Mouse (Mus musculus) forebrain, embryonic 11.5 days (tissue): ENCODE data around the gene Purb. TPM values are rescaled to one million over a fixed set of nuclear protein-coding genes. Genes with fewer than 3 reads are reported as not detected.
A peak's percentile ranks its signal among the peaks of the same experiment; 100 is the strongest.
"Not testable (repeated sequence)": the region's sequence is repeated elsewhere in the genome, so short reads cannot be mapped to it uniquely, and the experiment has no call there.

Experiments
- ATAC-seq: fragments of 200-750 bp; cut with Nextera tagmentation; replicated peaks from 2 replicates; pipeline ENCODE4 v1.8.0; 2017; ENCODE audit warnings: moderate TSS enrichment; ENCODE audit not compliant: low FRiP score
- DNase-seq: peaks from one replicate; pipeline ENCODE4 v3.0.0-alpha.2; 2017; ENCODE audit warnings: low spot score
- H3K27ac ChIP-seq: fragments of 300-500 bp; sonication (generic); 2 replicates; pipeline ENCODE4 v1.5.1; 2014; ENCODE audit warnings: low read depth, low read length
- H3K27me3 ChIP-seq: fragments of 300-500 bp; sonication (generic); 2 replicates; pipeline ENCODE4 v1.6.1; 2014; ENCODE audit warnings: mild to moderate bottlenecking, low read length, mixed read lengths; ENCODE audit not compliant: control insufficient read depth, insufficient read depth
- H3K36me3 ChIP-seq: fragments of 300-500 bp; sonication (generic); 2 replicates; pipeline ENCODE4 v1.6.1; 2014; ENCODE audit warnings: mild to moderate bottlenecking, low read length, moderate library complexity, mixed read lengths; ENCODE audit not compliant: control insufficient read depth, insufficient read depth
- H3K4me1 ChIP-seq: fragments of 300-500 bp; sonication (generic); replicated peaks from 2 replicates; pipeline ENCODE4 v1.6.1; 2014; ENCODE audit warnings: low read length, mixed read lengths; ENCODE audit not compliant: control insufficient read depth, insufficient read depth
- H3K4me2 ChIP-seq: fragments of 300-500 bp; sonication (generic); 2 replicates; pipeline ENCODE4 v1.6.1; 2014; ENCODE audit warnings: low read depth, mild to moderate bottlenecking, low read length, moderate library complexity, mixed read lengths; ENCODE audit not compliant: severe bottlenecking
- H3K4me3 ChIP-seq: fragments of 300-500 bp; sonication (generic); 2 replicates; pipeline ENCODE4 v1.5.1; 2014; ENCODE audit warnings: low read depth, low read length
- H3K9ac ChIP-seq: fragments of 300-500 bp; sonication (generic); 2 replicates; pipeline ENCODE4 v1.6.1; 2014; ENCODE audit warnings: low read length
- H3K9me3 ChIP-seq: fragments of 300-500 bp; sonication (generic); 2 replicates; pipeline ENCODE4 v1.6.1; 2016; ENCODE audit warnings: low read length, mixed read lengths; ENCODE audit not compliant: control insufficient read depth
- WGBS: fragments of 180-500 bp; shearing (Covaris S2); extraction: QIAGEN DNeasy Blood & Tissue Kit; methylation state at CpG from one replicate; pipeline ENCODE4 v1.1.7; 2014; 5-methylcytosine and 5-hydroxymethylcytosine counted together
- microRNA-seq: library from miRNA; unstranded; fragments of <30 nt; microRNA quantifications from one replicate; pipeline ENCODE4, GENCODE M21; 2016; ENCODE audit not compliant: insufficient number of aligned reads
- polyA plus RNA-seq: library from polyadenylated mRNA; unstranded; fragments of >200 nt; fragmentation: Nextera tagmentation; extraction: Ambion mirVana; gene quantifications from 2 replicates; pipeline ENCODE4 v1.2.1, GENCODE M21; 2014

The Purb gene
- polyA plus RNA-seq, 1 experiment from 2014 or later = 15.0 TPM

- peaks cover 10% of the 10 kb centered on the region; the same call in 1 of the 2 replicates for H3K36me3 ChIP-seq
- DNase-seq (no peak), ATAC-seq (no peak)
- H3K27me3 ChIP-seq = no peaks in the 10 kb centered on the region
- no peak overlapping the region for H3K27ac ChIP-seq
- no peak overlapping the region for H3K4me3 ChIP-seq
- H3K9ac ChIP-seq = no peak overlapping the region
- H3K4me1 ChIP-seq = no peaks in the 10 kb centered on the region
- H3K9me3 ChIP-seq = no peaks in the 10 kb centered on the region
- H3K4me2 ChIP-seq = no peak overlapping the region
- 80% methylated on average over 2 of the region's 2 CpGs for WGBS
These were observed 54.9 kb downstream of the Purb start for GRCm38 (mm10) chr11:6420722-6421350.

- Histone ChIP-seq H3K4me1 (no peaks in the 10 kb centered on the region), H3K36me3 (peaks cover 10% of the 10 kb centered on the region; the same call in 1 of the 2 replicates), H3K27ac (no peak overlapping the region), H3K27me3 (no peaks in the 10 kb centered on the region), H3K4me2 (no peak overlapping the region), H3K4me3 (no peak overlapping the region), H3K9me3 (no peaks in the 10 kb centered on the region), H3K9ac (no peak overlapping the region)
- WGBS = 38% methylated on average over 1 of the region's 1 CpGs
- DNase-seq = no peak
- no peak for ATAC-seq
These were observed 55.4 kb downstream of the Purb start for GRCm38 (mm10) chr11:6420283-6420703.

GRCm38 (mm10) chr11:6419156-6419555 is 56.6 kb downstream of the Purb start:
- not testable (repeated sequence) for H3K4me1 ChIP-seq, DNase-seq, H3K27me3 ChIP-seq, ATAC-seq, H3K27ac ChIP-seq, H3K9me3 ChIP-seq, H3K4me3 ChIP-seq, H3K4me2 ChIP-seq, H3K9ac ChIP-seq, H3K36me3 ChIP-seq
- 67% methylated on average over 4 of the region's 4 CpGs for WGBS

DNA sequence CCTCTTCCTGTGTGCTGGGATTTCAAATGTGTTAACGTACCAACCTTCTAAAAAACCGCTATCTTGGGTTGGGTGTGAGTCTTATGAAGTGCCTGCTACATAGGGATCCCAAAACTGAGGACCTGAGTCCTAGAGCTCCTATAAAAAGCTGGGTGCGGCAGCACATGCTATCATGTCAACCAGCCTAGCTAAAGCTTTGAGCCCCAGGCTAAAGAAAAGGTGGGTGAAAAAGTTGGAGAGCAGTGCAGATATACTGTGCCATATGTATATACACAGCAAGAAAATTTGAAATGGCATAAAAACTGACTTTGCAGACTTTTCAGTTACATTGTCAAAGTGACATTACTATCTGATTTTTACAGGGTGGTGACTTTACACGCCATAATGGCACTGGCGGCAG is 57.0 kb downstream of the Purb start:
- Histone ChIP-seq H3K4me3 (no peak overlapping the region), H3K9ac (no peak overlapping the region), H3K27me3 (no peaks in the 10 kb centered on the region), H3K9me3 (no peaks in the 10 kb centered on the region), H3K4me2 (peak overlapping the region; percentile 32; the same call in 1 of the 2 replicates), H3K27ac (no peak overlapping the region), H3K36me3 (peaks cover 8% of the 10 kb centered on the region; the same call in 1 of the 2 replicates), H3K4me1 (peaks cover 3% of the 10 kb centered on the region)
- DNase-seq (no peak), ATAC-seq (no peak)
- WGBS = 89% methylated on average over 5 of the region's 5 CpGs

Small RNA genes within 50 kb of the gene (microRNA-seq; reads per million reads assigned to microRNA genes)
- gene Gm22123 = not detected

Other genes starting within 250 kb of the Purb start
- not detected in 2 replicates for gene Npc1l1, start 245.8 kb downstream of the Purb start, polyA plus RNA-seq
- 104 and 110 TPM in 2 replicates for gene Ddx56, start 208.1 kb downstream of the Purb start, polyA plus RNA-seq
- 135 and 144 TPM in 2 replicates for gene Tmed4, start 201.0 kb downstream of the Purb start, polyA plus RNA-seq
- 105 and 109 TPM in 2 replicates for gene Ogdh, start 184.3 kb downstream of the Purb start, polyA plus RNA-seq
- 22.3 and 28.9 TPM in 2 replicates for gene Zmiz2, start 86.8 kb downstream of the Purb start, polyA plus RNA-seq
- 4,588 and 4,913 TPM in 2 replicates for gene Ppia, start 60.5 kb downstream of the Purb start, polyA plus RNA-seq
- gene H2afv, start 31.5 kb downstream of the Purb start, polyA plus RNA-seq = 962 and 982 TPM in 2 replicates
- gene Myo1g, start 45.0 kb upstream of the Purb start, polyA plus RNA-seq = 0.16 and 0.63 TPM in 2 replicates
- gene Ccm2, start 71.0 kb upstream of the Purb start, polyA plus RNA-seq = 90.8 and 97.2 TPM in 2 replicates
- 28.4 and 29.3 TPM in 2 replicates for gene Nacad, start 130.1 kb upstream of the Purb start, polyA plus RNA-seq
- gene Tbrg4, start 150.2 kb upstream of the Purb start, polyA plus RNA-seq = 53.0 TPM in 2 replicates
- not detected in 2 replicates for gene Wap, start 162.7 kb upstream of the Purb start, polyA plus RNA-seq
- 3.5 and 3.9 TPM in 2 replicates for gene Ramp3, start 182.6 kb upstream of the Purb start, polyA plus RNA-seq